Mouse (Mus musculus) limb, embryonic 14.5 days (tissue): ENCODE data around the gene Tnrc18. TPM values are rescaled to one million over a fixed set of nuclear protein-coding genes. Genes with fewer than 3 reads are reported as not detected.
A peak's percentile ranks its signal among the peaks of the same experiment; 100 is the strongest.

ENCODE experiments used
- ATAC-seq: fragments of 200-750 bp; cut with Nextera tagmentation; 2 replicates; pipeline ENCODE4 v1.8.0; 2017; ENCODE audit warnings: low read depth, moderate number of reproducible peaks, moderate TSS enrichment; ENCODE audit not compliant: low FRiP score
- DNase-seq: peaks from one replicate; pipeline ENCODE4 v3.0.0-alpha.2; 2015; ENCODE audit warnings: low spot score
- H3K27ac ChIP-seq: fragments of 300-500 bp; sonication (generic); replicated peaks from 2 replicates; pipeline ENCODE4 v1.5.1; 2014; ENCODE audit warnings: low read depth, mild to moderate bottlenecking, low read length, moderate library complexity, mixed read lengths
- H3K27me3 ChIP-seq: fragments of 300-500 bp; sonication (generic); 2 replicates; pipeline ENCODE4 v1.6.1; 2014; ENCODE audit warnings: low read length, mixed read lengths; ENCODE audit not compliant: control insufficient read depth, insufficient read depth
- H3K36me3 ChIP-seq: fragments of 300-500 bp; sonication (generic); 2 replicates; pipeline ENCODE4 v1.6.1; 2014; ENCODE audit warnings: mild to moderate bottlenecking, low read length, moderate library complexity, mixed read lengths; ENCODE audit not compliant: control insufficient read depth, insufficient read depth
- H3K4me1 ChIP-seq: fragments of 300-500 bp; sonication (generic); 2 replicates; pipeline ENCODE4 v1.6.1; 2014; ENCODE audit warnings: antibody characterized with exemption, low read length, mixed read lengths; ENCODE audit not compliant: control insufficient read depth, insufficient read depth
- H3K4me2 ChIP-seq: fragments of 300-500 bp; sonication (generic); replicated peaks from 2 replicates; pipeline ENCODE4 v1.6.1; 2014; ENCODE audit warnings: low read depth, mild to moderate bottlenecking, low read length, moderate library complexity; ENCODE audit not compliant: severe bottlenecking
- H3K4me3 ChIP-seq: fragments of 300-500 bp; sonication (generic); replicated peaks from 2 replicates; pipeline ENCODE4 v1.5.1; 2014; ENCODE audit warnings: low read length
- H3K9ac ChIP-seq: fragments of 300-500 bp; sonication (generic); 2 replicates; pipeline ENCODE4 v1.6.1; 2014; ENCODE audit warnings: mild to moderate bottlenecking, low read depth, low read length, moderate library complexity; ENCODE audit not compliant: severe bottlenecking
- H3K9me3 ChIP-seq: fragments of 300-500 bp; sonication (generic); 2 replicates; pipeline ENCODE4 v1.6.1; 2016; ENCODE audit warnings: low read length; ENCODE audit not compliant: control insufficient read depth
- POLR2A ChIP-seq: fragments of 200-500 bp; IDR thresholded peaks from 2 replicates; pipeline ENCODE4 v1.8.0; 2012; ENCODE audit warnings: inconsistent platforms, mild to moderate bottlenecking, moderate library complexity, borderline replicate concordance; ENCODE audit not compliant: insufficient read depth, insufficient read length; ENCODE audit errors: extremely low read depth
- WGBS: fragments of 180-500 bp; shearing (Covaris S2); extraction: QIAGEN DNeasy Blood & Tissue Kit; methylation state at CpG from one replicate; pipeline ENCODE4 v1.1.7; 2014; 5-methylcytosine and 5-hydroxymethylcytosine counted together
- polyA plus RNA-seq, 2 experiments: library from polyadenylated mRNA; depleted of rRNA in 1 of 2; stranded (reverse) in 1 of 2; unstranded in 1 of 2; fragments of >200 nt; fragmentation: Nextera tagmentation in 1 of 2; extraction: Ambion mirVana in 1 of 2; gene quantifications; 2 replicates each; pipeline versions ENCODE4 v1.2.1 to v1.2.3; 2012 to 2014

Gene Tnrc18
- polyA plus RNA-seq, 2 experiments, result 46.6 to 61.1 TPM

GRCm38 (mm10) chr5:142818435-142819360 is 1.2 kb upstream of the Tnrc18 start:
- DNase-seq (peak; percentile 95), ATAC-seq (peak; percentile 3)
- no peaks in the 10 kb centered on the region for H3K9me3 ChIP-seq

DNA sequence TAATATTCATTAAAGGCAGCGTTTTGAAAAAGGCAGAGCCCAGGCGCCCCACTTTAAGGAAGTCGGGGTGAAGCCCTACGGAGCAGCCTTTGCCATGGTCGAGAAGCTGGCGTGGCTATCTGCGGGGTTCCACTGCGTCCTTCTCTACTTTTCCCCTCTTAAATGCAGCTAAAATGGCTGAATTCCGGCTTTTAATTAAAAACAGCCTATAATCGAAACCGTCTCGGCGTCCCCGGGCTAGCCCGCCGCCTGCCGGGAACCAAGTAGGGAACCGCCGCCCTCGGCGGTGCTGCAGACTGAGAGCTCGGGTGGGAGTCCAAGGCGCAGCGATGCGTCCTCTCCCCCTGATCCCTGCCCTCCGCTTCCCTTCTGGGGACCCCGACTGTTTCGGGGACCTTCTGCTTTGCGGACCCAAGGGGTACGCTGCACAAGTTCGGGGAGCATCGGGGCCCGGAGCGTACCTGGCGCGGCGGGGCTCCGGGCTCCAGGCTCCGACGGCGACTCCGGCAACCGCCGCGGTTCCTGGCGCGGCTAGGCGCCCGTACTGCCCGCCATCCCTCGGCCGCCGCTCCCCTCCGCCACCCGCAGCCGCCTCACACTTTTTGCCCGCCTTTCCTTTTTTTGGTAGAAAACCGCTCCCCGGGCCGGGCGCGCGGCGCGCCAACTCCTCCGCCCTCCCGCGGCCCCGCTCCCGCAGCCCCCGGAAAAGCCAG is 495 bp downstream of the Tnrc18 start:
- Histone ChIP-seq H3K9ac (peak overlapping the region; percentile 100), H3K9me3 (no peaks in the 10 kb centered on the region), H3K4me3 (peak overlapping the region; percentile 98), H3K36me3 (peaks cover 32% of the 10 kb centered on the region), H3K27me3 (no peaks in the 10 kb centered on the region), H3K4me1 (peaks cover 14% of the 10 kb centered on the region), H3K4me2 (peak overlapping the region; percentile 97), H3K27ac (peak overlapping the region; percentile 100)
- ATAC-seq (no peak), DNase-seq (peak; percentile 41)
- WGBS, result under 1% methylated on average over 62 of the region's 71 CpGs
- TF ChIP-seq POLR2A, result 0 out of 2 replicates have a peak, but pooled peaks have one; percentile 33

More at GRCm38 (mm10) chr5:142818435-142819360, 1.2 kb upstream of the Tnrc18 start:
- Histone ChIP-seq H3K27ac (peak overlapping the region; percentile 100), H3K9ac (peak overlapping the region; percentile 98), H3K36me3 (peaks cover 16% of the 10 kb centered on the region), H3K4me2 (peak overlapping the region; percentile 97), H3K4me3 (peak overlapping the region; percentile 98), H3K27me3 (no peaks in the 10 kb centered on the region), H3K4me1 (peaks cover 5% of the 10 kb centered on the region)
- 0 out of 2 replicates have a peak, but pooled peaks have one; percentile 61 for TF ChIP-seq POLR2A
- under 1% methylated on average over 43 of the region's 43 CpGs for WGBS

DNA sequence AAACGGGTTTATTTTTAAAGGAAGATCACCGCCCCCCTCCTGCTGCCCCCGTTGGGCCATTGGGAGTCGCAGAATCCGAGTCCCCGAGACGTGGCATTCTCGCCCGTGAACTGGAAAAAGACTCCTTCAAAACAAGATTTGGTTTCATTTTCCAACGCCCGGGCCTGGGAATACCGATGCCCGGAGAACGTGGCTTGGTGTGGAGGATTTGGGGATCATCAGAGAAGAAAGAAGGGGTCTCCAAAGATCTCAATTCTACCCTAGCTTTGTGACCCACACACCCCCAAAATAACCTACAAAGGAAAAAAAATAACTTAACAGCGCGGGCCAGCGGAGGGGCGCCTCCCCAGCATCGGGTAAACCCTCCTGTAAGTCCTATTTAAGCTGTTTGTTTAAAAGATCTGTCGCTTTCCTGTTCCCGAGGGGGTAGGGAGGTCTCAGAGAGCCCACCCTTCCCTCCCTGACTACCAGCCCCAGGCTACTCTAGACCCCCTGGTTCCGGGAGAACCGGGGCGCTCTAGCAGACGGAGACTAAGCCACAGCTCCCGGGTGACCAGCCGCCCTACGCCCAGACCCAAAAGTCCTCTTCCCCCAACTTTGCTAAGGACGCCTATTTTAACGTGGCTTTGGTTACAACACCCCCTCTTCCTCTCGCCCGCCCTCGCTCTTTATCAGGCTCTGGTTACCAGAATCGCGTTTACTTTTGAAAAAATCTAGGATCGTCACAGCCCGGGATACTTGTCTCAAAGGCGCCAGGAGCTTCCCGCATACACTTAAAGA is 1.2 kb downstream of the Tnrc18 start:
- peak overlapping the region; percentile 98 for H3K4me3 ChIP-seq
- peak overlapping the region; percentile 97 for H3K4me2 ChIP-seq
- no peak for ATAC-seq
- H3K9me3 ChIP-seq, result no peaks in the 10 kb centered on the region
- peak overlapping the region; percentile 100 for H3K27ac ChIP-seq
- peak overlapping the region; percentile 100 for H3K9ac ChIP-seq
- H3K4me1 ChIP-seq, result peaks cover 21% of the 10 kb centered on the region
- H3K36me3 ChIP-seq, result peaks cover 35% of the 10 kb centered on the region
- H3K27me3 ChIP-seq, result no peaks in the 10 kb centered on the region
- peak; percentile 38 for DNase-seq
- no peak for TF ChIP-seq POLR2A
- under 1% methylated on average over 39 of the region's 39 CpGs for WGBS

DNA sequence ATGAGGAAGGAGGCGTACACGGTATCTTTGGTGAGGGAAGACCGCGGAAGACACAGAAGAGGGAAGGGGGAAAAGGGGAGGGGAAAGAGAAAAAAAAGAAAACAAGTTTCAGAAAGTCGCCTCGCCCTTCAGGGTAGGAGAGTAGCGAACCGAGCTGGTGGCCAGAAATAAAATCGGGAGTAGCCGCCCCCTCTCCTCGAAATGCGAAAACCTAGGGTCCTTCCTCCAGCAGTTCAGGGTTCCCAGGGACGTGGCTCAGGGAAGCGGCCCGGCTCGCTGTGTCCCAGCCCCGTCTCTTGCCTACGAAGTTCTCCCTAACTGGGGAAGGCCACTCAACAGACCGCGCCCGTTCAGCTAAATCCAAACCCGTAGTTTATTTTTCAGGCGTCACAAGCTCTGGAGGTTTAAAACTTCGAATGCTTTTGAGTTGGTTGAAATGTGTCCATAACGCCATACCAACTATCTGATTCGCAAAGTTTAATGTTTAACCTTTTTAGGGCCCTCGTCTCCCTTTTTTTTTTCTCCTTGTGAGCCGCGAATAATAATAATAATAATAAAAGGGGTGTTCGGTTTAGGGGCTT is 2.0 kb downstream of the Tnrc18 start:
- Histone ChIP-seq H3K27me3 (no peaks in the 10 kb centered on the region), H3K36me3 (peaks cover 35% of the 10 kb centered on the region), H3K4me1 (peaks cover 28% of the 10 kb centered on the region), H3K27ac (peak overlapping the region; percentile 100), H3K9me3 (no peaks in the 10 kb centered on the region), H3K4me3 (peak overlapping the region; percentile 98), H3K9ac (peak overlapping the region; percentile 100), H3K4me2 (peak overlapping the region; percentile 97)
- TF ChIP-seq POLR2A, result no peak
- no peak for DNase-seq
- under 1% methylated on average over 30 of the region's 30 CpGs for WGBS
- ATAC-seq, result no peak
